Mouse (Mus musculus) c-Kit-positive CD71-positive TER-119-negative erythroid progenitor cells, embryonic 14.5 days (primary cell): ENCODE data around the gene Itsn2.
"Not testable (repeated sequence)": the region's sequence is repeated elsewhere in the genome, so short reads cannot be mapped to it uniquely, and the experiment has no call there.

Experiments
- DNase-seq: peaks from one replicate; pipeline ENCODE4 v3.0.0-alpha.2; 2013; ENCODE audit warnings: low read depth

Gene Itsn2

GRCm38 (mm10) chr12:4592541-4593165 is at the start of gene Itsn2, which contains the start of gene Gm3625:
Gene Itsn2, plus strand, starts transcription at chr12:4592638.
Gene Gm3625, minus strand, starts transcription at chr12:4592927.
- DNase-seq: peak; percentile 48

GRCm38 (mm10) chr12:4544400-4544919 is 48.0 kb upstream of the Itsn2 start:
- no peak for DNase-seq

- no peak for DNase-seq
Measured at GRCm38 (mm10) chr12:4545425-4545824, 47.0 kb upstream of the Itsn2 start.

- no peak for DNase-seq
Measured at GRCm38 (mm10) chr12:4546491-4546890, 45.9 kb upstream of the Itsn2 start.

- DNase-seq: no peak
Measured at GRCm38 (mm10) chr12:4547557-4547956, 44.9 kb upstream of the Itsn2 start.

- DNase-seq: peak; percentile 74
Measured at GRCm38 (mm10) chr12:4548053-4549013, 44.1 kb upstream of the Itsn2 start.

GRCm38 (mm10) chr12:4553704-4554103 is 38.7 kb upstream of the Itsn2 start:
- DNase-seq: not testable (repeated sequence)

- no peak for DNase-seq
Measured at GRCm38 (mm10) chr12:4555451-4555850, 37.0 kb upstream of the Itsn2 start.

- no peak for DNase-seq
Measured at GRCm38 (mm10) chr12:4556891-4557290, 35.5 kb upstream of the Itsn2 start.

GRCm38 (mm10) chr12:4557436-4557835 is 35.0 kb upstream of the Itsn2 start:
- no peak for DNase-seq

- DNase-seq: no peak
Measured at GRCm38 (mm10) chr12:4558013-4558412, 34.4 kb upstream of the Itsn2 start.

GRCm38 (mm10) chr12:4558475-4559279 is 33.8 kb upstream of the Itsn2 start:
- no peak for DNase-seq

GRCm38 (mm10) chr12:4571864-4572263 is 20.6 kb upstream of the Itsn2 start:
- peak; percentile 75 for DNase-seq

- DNase-seq: no peak
Measured at GRCm38 (mm10) chr12:4574065-4574464, 18.4 kb upstream of the Itsn2 start.

- DNase-seq: no peak
Measured at GRCm38 (mm10) chr12:4582326-4582725, 10.1 kb upstream of the Itsn2 start.

- no peak for DNase-seq
Measured at GRCm38 (mm10) chr12:4587846-4588245, 4.6 kb upstream of the Itsn2 start.

- DNase-seq: no peak
Measured at GRCm38 (mm10) chr12:4588603-4589002, 3.8 kb upstream of the Itsn2 start.

GRCm38 (mm10) chr12:4592025-4592424 is 413 bp upstream of the Itsn2 start:
- peak; percentile 22 for DNase-seq

- DNase-seq: peak; percentile 38
Measured at GRCm38 (mm10) chr12:4593166-4593929, 910 bp downstream of the Itsn2 start.

- DNase-seq: no peak
Measured at GRCm38 (mm10) chr12:4593930-4594391, 1.5 kb downstream of the Itsn2 start.

GRCm38 (mm10) chr12:4595055-4595454 is 2.6 kb downstream of the Itsn2 start:
- DNase-seq: no peak
